Mouse (Mus musculus): ENCODE results near the gene Rab25. TPM values are rescaled to one million over a fixed set of nuclear protein-coding genes. Genes with fewer than 3 reads are reported as not detected.

Gene Rab25
- total and polyA plus RNA-seq, 3 experiments = 0.96 to 1.9 TPM; not detected in 1

- H3K27ac ChIP-seq (ENCODE audit: control insufficient read depth, low read depth, low read length) = no peak overlapping the region
- H3K36me3 ChIP-seq (ENCODE audit: control insufficient read depth in 1 of 2, insufficient read depth in 2 of 2, low read length in 2 of 2) = peaks cover 9 to 28% of the 10 kb centered on the region in 2 experiments
These were observed 8.5 kb upstream of the Rab25 start for GRCm38 (mm10) chr3:88556616-88557015.

GRCm38 (mm10) chr3:88555731-88556130 lies 7.6 kb upstream of the Rab25 start:
- Histone ChIP-seq H3K9ac (ENCODE audit: control insufficient read depth, low read depth, low read length, poor library complexity, severe bottlenecking) (no peak overlapping the region), H3K36me3 (ENCODE audit: control insufficient read depth in 1 of 2, insufficient read depth in 2 of 2, low read length in 2 of 2) (peaks cover 9 to 19% of the 10 kb centered on the region in 2 experiments), H3K4me3 (ENCODE audit: control insufficient read depth in 1 of 2, insufficient read depth in 1 of 2, low read depth in 2 of 2, low read length in 2 of 2) (no peak overlapping the region), H3K9me3 (replicated peaks; ENCODE audit: insufficient read depth, low read length) (no peaks in the 10 kb centered on the region), H3K79me2 (ENCODE audit: control insufficient read depth, insufficient read depth, low read length, poor library complexity) (peaks cover 24% of the 10 kb centered on the region), H3K27ac (ENCODE audit: control insufficient read depth, low read depth, low read length) (no peak overlapping the region), H3K4me1 (ENCODE audit: control insufficient read depth in 1 of 2, insufficient read depth in 2 of 2, low read length in 2 of 2) (peaks cover 3 to 5% of the 10 kb centered on the region in 2 experiments; a peak in 2 of 4 replicates), H3K27me3 (ENCODE audit: control insufficient read depth in 1 of 2, insufficient read depth in 2 of 2, low read length in 2 of 2) (no peaks in the 10 kb centered on the region)
- TF ChIP-seq UBTF (IDR thresholded peaks at IDR 0.05; ENCODE audit: borderline replicate concordance, insufficient read depth, low read depth, low read length) (no peak), ZKSCAN1 (IDR thresholded peaks at IDR 0.05; ENCODE audit: low read depth, low read length) (no peak), MAX (IDR thresholded peaks at IDR 0.05; ENCODE audit: low read length) (no peak), JUND (IDR thresholded peaks at IDR 0.05; ENCODE audit: low read depth, low read length) (no peak), HCFC1 (IDR thresholded peaks at IDR 0.05; ENCODE audit: low read depth, low read length) (no peak), MAZ (IDR thresholded peaks at IDR 0.05; ENCODE audit: low read depth, low read length) (no peak), E2F4 (IDR thresholded peaks at IDR 0.05; ENCODE audit: borderline replicate concordance, low read depth, low read length) (no peak), POLR2AphosphoS5 (IDR thresholded peaks at IDR 0.05; ENCODE audit: borderline replicate concordance, low read depth, low read length) (no peak), USF1 (IDR thresholded peaks at IDR 0.05; ENCODE audit: low read depth, low read length) (no peak)
- no peak for DNase-seq (ENCODE audit: low read depth, low spot score)

More at GRCm38 (mm10) chr3:88556616-88557015, 8.5 kb upstream of the Rab25 start:
- Histone ChIP-seq H3K79me2 (ENCODE audit: control insufficient read depth, insufficient read depth, low read length, poor library complexity) (peaks cover 24% of the 10 kb centered on the region), H3K9ac (ENCODE audit: control insufficient read depth, low read depth, low read length, poor library complexity, severe bottlenecking) (no peak overlapping the region), H3K9me3 (replicated peaks; ENCODE audit: insufficient read depth, low read length) (no peaks in the 10 kb centered on the region), H3K27me3 (ENCODE audit: control insufficient read depth in 1 of 2, insufficient read depth in 2 of 2, low read length in 2 of 2) (no peaks in the 10 kb centered on the region), H3K4me1 (ENCODE audit: control insufficient read depth in 1 of 2, insufficient read depth in 2 of 2, low read length in 2 of 2) (peaks cover 3 to 5% of the 10 kb centered on the region in 2 experiments; a peak in 2 of 4 replicates), H3K4me3 (ENCODE audit: control insufficient read depth in 1 of 2, insufficient read depth in 1 of 2, low read depth in 2 of 2, low read length in 2 of 2) (no peak overlapping the region)
- DNase-seq (ENCODE audit: low read depth, low spot score) = no peak
- TF ChIP-seq RAD21 (IDR thresholded peaks at IDR 0.05; ENCODE audit: low read depth, low read length) (no peak), ZKSCAN1 (IDR thresholded peaks at IDR 0.05; ENCODE audit: low read depth, low read length) (no peak), POLR2A (IDR thresholded peaks at IDR 0.05; ENCODE audit: control insufficient read depth in 1 of 2, insufficient read depth in 1 of 2, low read depth in 1 of 2, low read length in 2 of 2, poor library complexity in 1 of 2) (no peak), USF2 (IDR thresholded peaks at IDR 0.05; ENCODE audit: borderline replicate concordance in 1 of 2, insufficient read depth in 1 of 2, low read depth in 1 of 2, low read length in 2 of 2) (no peak)

GRCm38 (mm10) chr3:88555069-88555605 lies 7.0 kb upstream of the Rab25 start:
- H3K4me1 ChIP-seq (ENCODE audit: control insufficient read depth in 1 of 2, insufficient read depth in 2 of 2, low read length in 2 of 2) = peaks cover 3 to 5% of the 10 kb centered on the region in 2 experiments; a peak in 2 of 4 replicates
- H3K4me3 ChIP-seq (ENCODE audit: control insufficient read depth in 1 of 2, insufficient read depth in 1 of 2, low read depth in 2 of 2, low read length in 2 of 2) = no peak overlapping the region; a peak in 1 of 4 replicates
- DNase-seq (ENCODE audit: low read depth, low spot score) = no peak
- peaks cover 24% of the 10 kb centered on the region for H3K79me2 ChIP-seq (ENCODE audit: control insufficient read depth, insufficient read depth, low read length, poor library complexity)
- peaks cover 9 to 16% of the 10 kb centered on the region in 2 experiments for H3K36me3 ChIP-seq (ENCODE audit: control insufficient read depth in 1 of 2, insufficient read depth in 2 of 2, low read length in 2 of 2)
- no peaks in the 10 kb centered on the region for H3K27me3 ChIP-seq (ENCODE audit: control insufficient read depth in 1 of 2, insufficient read depth in 2 of 2, low read length in 2 of 2)
- H3K9me3 ChIP-seq (replicated peaks; ENCODE audit: insufficient read depth, low read length) = no peaks in the 10 kb centered on the region
- no peak overlapping the region for H3K27ac ChIP-seq (ENCODE audit: control insufficient read depth, low read depth, low read length)
- TF ChIP-seq MAZ (IDR thresholded peaks at IDR 0.05; ENCODE audit: low read depth, low read length) = no peak
- no peak for TF ChIP-seq MXI1 (IDR thresholded peaks at IDR 0.05; ENCODE audit: low read depth, low read length)
- no peak for TF ChIP-seq TAL1 (IDR thresholded peaks at IDR 0.05; ENCODE audit: low read length)
- no peak for TF ChIP-seq POLR2AphosphoS2 (IDR thresholded peaks at IDR 0.05; ENCODE audit: low read length)
- no peak for TF ChIP-seq SMC3 (IDR thresholded peaks at IDR 0.05; ENCODE audit: low read depth, low read length)
- no peak for TF ChIP-seq ETS1 (IDR thresholded peaks at IDR 0.05; ENCODE audit: low read depth, low read length)
- no peak for TF ChIP-seq CHD2 (IDR thresholded peaks at IDR 0.05; ENCODE audit: low read length)
- TF ChIP-seq CTCF (IDR thresholded peaks at IDR 0.05 in 2 of 3, conservative IDR thresholded peaks at IDR 0.05 in 1 of 3; ENCODE audit: control insufficient read depth in 1 of 3, insufficient read depth in 1 of 3, low read depth in 2 of 3, low read length in 3 of 3, poor library complexity in 1 of 3, severe bottlenecking in 1 of 3) = no peak
- TF ChIP-seq GABPA (IDR thresholded peaks at IDR 0.05; ENCODE audit: low read depth, low read length) = no peak
- no peak for TF ChIP-seq EP300 (IDR thresholded peaks at IDR 0.05; ENCODE audit: low read depth in 1 of 2, low read length in 2 of 2)
- no peak for TF ChIP-seq POLR2A (IDR thresholded peaks at IDR 0.05; ENCODE audit: control insufficient read depth in 1 of 2, insufficient read depth in 1 of 2, low read depth in 1 of 2, low read length in 2 of 2, poor library complexity in 1 of 2)
- peak overlapping the region; percentile 2; the same call in 1 of the 2 replicates for H3K9ac ChIP-seq (ENCODE audit: control insufficient read depth, low read depth, low read length, poor library complexity, severe bottlenecking)
